Mouse (Mus musculus) MEL (cell line): ENCODE measurements around the gene Lsm7. TPM values are rescaled to one million over a fixed set of nuclear protein-coding genes. Genes with fewer than 3 reads are reported as not detected.

Source experiments
- DNase-seq: peaks from one replicate; pipeline ENCODE4 v3.0.0; 2011; ENCODE audit warnings: low read depth, low spot score
- H3K27ac ChIP-seq: 2 replicates; pipeline ENCODE4 v1.5.1; 2012; ENCODE audit warnings: low read depth, mild to moderate bottlenecking, control low read depth, low read length, moderate library complexity; ENCODE audit not compliant: control insufficient read depth
- H3K27me3 ChIP-seq, 2 experiments: fragments of 150-350 bp in 1 of 2; sonication (generic) in 1 of 2; 2 replicates each; pipeline ENCODE4 v1.6.1; 2012; ENCODE audit warnings: low read length in 2 of 2, mild to moderate bottlenecking in 2 of 2, improper control_type of control experiment in 1 of 2, moderate library complexity in 1 of 2; ENCODE audit not compliant: insufficient read depth in 2 of 2, control insufficient read depth in 1 of 2
- H3K36me3 ChIP-seq, 2 experiments: 2 replicates each; pipeline ENCODE4 v1.6.1; 2012 to 2014; ENCODE audit warnings: low read length in 2 of 2, improper control_type of control experiment in 1 of 2, inconsistent platforms in 1 of 2, mild to moderate bottlenecking in 1 of 2; ENCODE audit not compliant: insufficient read depth in 2 of 2, control insufficient read depth in 1 of 2
- H3K4me1 ChIP-seq, 2 experiments: fragments of 150-350 bp in 1 of 2; sonication (generic) in 1 of 2; 2 replicates each; pipeline ENCODE4 v1.6.1; 2012; ENCODE audit warnings: low read length in 2 of 2, improper control_type of control experiment in 1 of 2, mild to moderate bottlenecking in 1 of 2; ENCODE audit not compliant: insufficient read depth in 2 of 2, control insufficient read depth in 1 of 2
- H3K4me3 ChIP-seq, 2 experiments: fragments of 150-350 bp in 1 of 2; sonication (generic) in 1 of 2; 2 replicates each; pipeline ENCODE4 v1.5.1; 2012; ENCODE audit warnings: low read depth in 2 of 2, low read length in 2 of 2, mild to moderate bottlenecking in 2 of 2, moderate library complexity in 2 of 2, control low read depth in 1 of 2, improper control_type of control experiment in 1 of 2; ENCODE audit not compliant: control insufficient read depth in 1 of 2, insufficient read depth in 1 of 2
- H3K79me2 ChIP-seq: 2 replicates; pipeline ENCODE4 v1.6.1; 2012; ENCODE audit warnings: mild to moderate bottlenecking, low read length, moderate library complexity; ENCODE audit not compliant: control insufficient read depth, poor library complexity, insufficient read depth
- H3K9ac ChIP-seq: 2 replicates; pipeline ENCODE4 v1.6.1; 2012; ENCODE audit warnings: low read depth, mild to moderate bottlenecking, control low read depth, low read length, moderate library complexity; ENCODE audit not compliant: control insufficient read depth, poor library complexity, severe bottlenecking
- H3K9me3 ChIP-seq: fragments of 150-350 bp; sonication (generic); replicated peaks from 2 replicates; pipeline ENCODE4 v1.6.1; 2012; ENCODE audit warnings: mild to moderate bottlenecking, low read length, improper control_type of control experiment, moderate library complexity; ENCODE audit not compliant: insufficient read depth
- BHLHE40 ChIP-seq: IDR thresholded peaks from 2 replicates; pipeline ENCODE4 v1.6.1; 2012; ENCODE audit warnings: low read depth, mild to moderate bottlenecking, inconsistent platforms, low read length, improper control_type of control experiment, borderline replicate concordance
- CHD1 ChIP-seq: IDR thresholded peaks from 2 replicates; pipeline ENCODE4 v1.6.1; 2012; ENCODE audit warnings: low read depth, mild to moderate bottlenecking, inconsistent platforms, low read length, improper control_type of control experiment
- CHD2 ChIP-seq: IDR thresholded peaks from 2 replicates; pipeline ENCODE4 v1.6.1; 2011; ENCODE audit warnings: low read length, improper control_type of control experiment
- JUND ChIP-seq: IDR thresholded peaks from 2 replicates; pipeline ENCODE4 v1.6.1; 2011; ENCODE audit warnings: low read depth, mild to moderate bottlenecking, improper control_type of control experiment, low read length
- KAT2A ChIP-seq: conservative IDR thresholded peaks from 2 replicates; pipeline ENCODE4 v1.6.1; 2012; ENCODE audit warnings: low read depth, low read length, improper control_type of control experiment, inconsistent platforms
- MEF2A ChIP-seq: IDR thresholded peaks from 2 replicates; pipeline ENCODE4 v1.6.1; 2014; ENCODE audit warnings: low read depth, mild to moderate bottlenecking, inconsistent platforms, low read length, improper control_type of control experiment; ENCODE audit not compliant: poor library complexity, insufficient replicate concordance, severe bottlenecking; ENCODE audit errors: extremely low read depth
- MYC ChIP-seq: IDR thresholded peaks from 2 replicates; pipeline ENCODE4 v1.6.1; 2011; ENCODE audit warnings: low read depth, mild to moderate bottlenecking, low read length, improper control_type of control experiment, moderate library complexity
- NRF1 ChIP-seq: IDR thresholded peaks from 2 replicates; pipeline ENCODE4 v1.6.1; 2014; ENCODE audit warnings: low read depth, mild to moderate bottlenecking, inconsistent platforms, low read length, improper control_type of control experiment, moderate library complexity; ENCODE audit not compliant: poor library complexity, insufficient read depth, severe bottlenecking
- POLR2A ChIP-seq, 2 experiments: IDR thresholded peaks; 2 replicates each; pipeline ENCODE4 v1.6.1; 2011 to 2012; ENCODE audit warnings: low read length in 2 of 2, mild to moderate bottlenecking in 2 of 2, control low read depth in 1 of 2, improper control_type of control experiment in 1 of 2, low read depth in 1 of 2, moderate library complexity in 1 of 2; ENCODE audit not compliant: control insufficient read depth in 1 of 2, insufficient read depth in 1 of 2, poor library complexity in 1 of 2
- POLR2AphosphoS2 ChIP-seq: IDR thresholded peaks from 2 replicates; pipeline ENCODE4 v1.6.1; 2011; ENCODE audit warnings: low read length, improper control_type of control experiment
- POLR2AphosphoS5 ChIP-seq: IDR thresholded peaks from 2 replicates; pipeline ENCODE4 v1.6.1; 2012; ENCODE audit warnings: low read depth, borderline replicate concordance, mild to moderate bottlenecking, inconsistent platforms, low read length, moderate library complexity, mixed read lengths
- SMC3 ChIP-seq: IDR thresholded peaks from 2 replicates; pipeline ENCODE4 v1.6.1; 2011; ENCODE audit warnings: low read depth, low read length, improper control_type of control experiment
- TAL1 ChIP-seq: IDR thresholded peaks from 2 replicates; pipeline ENCODE4 v1.6.1; 2012; ENCODE audit warnings: mild to moderate bottlenecking, inconsistent platforms, low read length, moderate library complexity, mixed read lengths
- UBTF ChIP-seq: IDR thresholded peaks from 2 replicates; pipeline ENCODE4 v1.6.1; 2012; ENCODE audit warnings: low read depth, mild to moderate bottlenecking, inconsistent platforms, low read length, improper control_type of control experiment, moderate library complexity, borderline replicate concordance; ENCODE audit not compliant: insufficient read depth
- ZC3H11A ChIP-seq: IDR thresholded peaks from 2 replicates; pipeline ENCODE4 v1.6.1; 2012; ENCODE audit warnings: low read depth, mild to moderate bottlenecking, inconsistent platforms, low read length, improper control_type of control experiment
- ZKSCAN1 ChIP-seq: IDR thresholded peaks from 2 replicates; pipeline ENCODE4 v1.6.1; 2012; ENCODE audit warnings: low read depth, mild to moderate bottlenecking, inconsistent platforms, low read length, improper control_type of control experiment, moderate library complexity
- ZNF384 ChIP-seq: IDR thresholded peaks from 2 replicates; pipeline ENCODE4 v1.6.1; 2012; ENCODE audit warnings: low read depth, mild to moderate bottlenecking, inconsistent platforms, low read length, improper control_type of control experiment
- polyA plus RNA-seq, 2 experiments: library from polyadenylated mRNA; stranded (reverse) in 1 of 2; unstranded in 1 of 2; fragments of >175 nt in 1 of 2; fragments of >200 nt in 1 of 2; gene quantifications; 2 replicates each; pipeline versions ENCODE4 v1.2.1 to v1.2.4; 2012; ENCODE audit warnings: low replicate concordance in 2 of 2, low read depth in 1 of 2; ENCODE audit not compliant: insufficient read length in 2 of 2, insufficient read depth in 1 of 2, missing spikeins in 1 of 2
- total RNA-seq: library from RNA; depleted of rRNA; stranded (reverse); fragments of 300-350 nt; gene quantifications from 2 replicates; pipeline ENCODE4 v1.2.3, GENCODE M21; 2012

The Lsm7 gene
- total and polyA plus RNA-seq, 3 experiments = 246 to 637 TPM; not detected in 1

- H3K9ac ChIP-seq = peak overlapping the region; percentile 83
- no peak overlapping the region; a peak in 1 of 4 replicates for H3K4me3 ChIP-seq
- H3K36me3 ChIP-seq = peaks cover 2 to 31% of the 10 kb centered on the region in 2 experiments; a peak in 3 of 4 replicates
- TF ChIP-seq SMC3 = no peak
- no peak for TF ChIP-seq BHLHE40
- TF ChIP-seq POLR2A (IDR thresholded peaks at IDR 0.05; ENCODE audit: control insufficient read depth in 1 of 2, insufficient read depth in 1 of 2, low read depth in 1 of 2, low read length in 2 of 2, poor library complexity in 1 of 2) = no peak
- TF ChIP-seq MEF2A = no peak
- TF ChIP-seq CHD2 = no peak
- no peak for TF ChIP-seq CHD1
- no peak for TF ChIP-seq KAT2A
- no peak for TF ChIP-seq ZC3H11A
- TF ChIP-seq POLR2AphosphoS2 = no peak
- TF ChIP-seq POLR2AphosphoS5 = no peak
- no peak for TF ChIP-seq NRF1
- no peak for TF ChIP-seq JUND
- TF ChIP-seq ZNF384 = no peak
- DNase-seq = no peak
- peaks cover 64% of the 10 kb centered on the region for H3K79me2 ChIP-seq
- no peaks in the 10 kb centered on the region for H3K27me3 ChIP-seq
- peak overlapping the region; percentile 71 for H3K27ac ChIP-seq
- H3K9me3 ChIP-seq = no peaks in the 10 kb centered on the region
- peaks cover 19 to 43% of the 10 kb centered on the region in 2 experiments for H3K4me1 ChIP-seq
Observed at GRCm38 (mm10) chr10:80857386-80857785, 2.4 kb upstream of the Lsm7 start.

GRCm38 (mm10) chr10:80856908-80857307, 1.9 kb upstream of the Lsm7 start:
- peak overlapping the region; percentile 83 for H3K9ac ChIP-seq
- peaks cover 64% of the 10 kb centered on the region for H3K79me2 ChIP-seq
- no peak overlapping the region for H3K4me3 ChIP-seq
- H3K4me1 ChIP-seq = peaks cover 19 to 43% of the 10 kb centered on the region in 2 experiments
- no peaks in the 10 kb centered on the region for H3K27me3 ChIP-seq
- H3K9me3 ChIP-seq = no peaks in the 10 kb centered on the region
- H3K36me3 ChIP-seq = peaks cover 2 to 31% of the 10 kb centered on the region in 2 experiments; a peak in 3 of 4 replicates
- TF ChIP-seq TAL1 (peak; percentile 22; the same call in 1 of the 2 replicates), UBTF (no peak), SMC3 (no peak), BHLHE40 (no peak), ZKSCAN1 (no peak), CHD1 (no peak), MYC (no peak)
- DNase-seq = no peak
- H3K27ac ChIP-seq = peak overlapping the region; percentile 71
